In genomic region chr10:83184480-83185069, GRCm38 (mm10) we compare ENCODE assay signal across 8 mouse cellular contexts.
DNase-seq lines count a peak whose midpoint lies in the region; ATAC-seq and TF ChIP-seq lines count a peak whose summit lies in the region.

No protein-coding gene starts in this region.

- H3K9ac ChIP-seq in liver, embryonic 11.5 days (ENCODE audit: low read depth, low read length): no peak overlapping the region
- no peak overlapping the region for H3K9ac ChIP-seq in embryonic facial prominence, embryonic 15.5 days
- no peak overlapping the region for H3K9ac ChIP-seq in kidney, postnatal 0 days (ENCODE audit: low read depth, low read length)
- no peak overlapping the region for H3K9ac ChIP-seq in midbrain, embryonic 14.5 days (replicated peaks; ENCODE audit: low read length)

- no peaks in the 10 kb centered on the region for H3K36me3 ChIP-seq in liver, embryonic 11.5 days (ENCODE audit: control insufficient read depth, insufficient read depth, low read length)
- H3K36me3 ChIP-seq in embryonic facial prominence, embryonic 15.5 days: no peaks in the 10 kb centered on the region
- no peaks in the 10 kb centered on the region for H3K36me3 ChIP-seq in kidney, postnatal 0 days (ENCODE audit: insufficient read depth, low read length)
- no peaks in the 10 kb centered on the region for H3K36me3 ChIP-seq in midbrain, embryonic 14.5 days (ENCODE audit: control insufficient read depth, insufficient read depth, low read length)

- H3K9me3 ChIP-seq in liver, embryonic 11.5 days (ENCODE audit: control insufficient read depth, low read length): no peaks in the 10 kb centered on the region
- no peaks in the 10 kb centered on the region for H3K9me3 ChIP-seq in embryonic facial prominence, embryonic 15.5 days (replicated peaks)
- H3K9me3 ChIP-seq in kidney, postnatal 0 days (replicated peaks; ENCODE audit: low read length): no peaks in the 10 kb centered on the region
- H3K9me3 ChIP-seq in midbrain, embryonic 14.5 days (ENCODE audit: control insufficient read depth, low read length): no peaks in the 10 kb centered on the region

- DNase-seq in liver, embryonic 11.5 days (ENCODE audit: low spot score): no peak
- no peak for DNase-seq in liver
- DNase-seq in brain, adult 2 months (ENCODE audit: low read depth, low spot score): peak; percentile 70
- DNase-seq in kidney, postnatal 0 days (ENCODE audit: low spot score): no peak
- DNase-seq in midbrain, embryonic 14.5 days: peak; percentile 38
- no peak for DNase-seq in spleen, postnatal 14 days (ENCODE audit: low spot score in 2 of 2)
- DNase-seq in thymus, postnatal 25 days: no peak

- no peak overlapping the region for H3K4me3 ChIP-seq in liver, embryonic 11.5 days (ENCODE audit: low read depth, low read length)
- H3K4me3 ChIP-seq in embryonic facial prominence, embryonic 15.5 days (replicated peaks): no peak overlapping the region
- no peak overlapping the region for H3K4me3 ChIP-seq in kidney, postnatal 0 days (replicated peaks; ENCODE audit: low read depth, low read length)
- H3K4me3 ChIP-seq in midbrain, embryonic 14.5 days (replicated peaks; ENCODE audit: low read depth, low read length): no peak overlapping the region

- peaks cover 36% of the 10 kb centered on the region for H3K4me1 ChIP-seq in liver, embryonic 11.5 days (replicated peaks; ENCODE audit: control insufficient read depth, insufficient read depth, low read length)
- peaks cover 47% of the 10 kb centered on the region for H3K4me1 ChIP-seq in embryonic facial prominence, embryonic 15.5 days
- H3K4me1 ChIP-seq in kidney, postnatal 0 days (replicated peaks; ENCODE audit: insufficient read depth, low read length): peaks cover 11% of the 10 kb centered on the region
- peaks cover 16% of the 10 kb centered on the region; the same call in 1 of the 2 replicates for H3K4me1 ChIP-seq in midbrain, embryonic 14.5 days (ENCODE audit: control insufficient read depth, insufficient read depth, low read length)

- peak overlapping the region; percentile 4; the same call in 1 of the 2 replicates for H3K4me2 ChIP-seq in liver, embryonic 11.5 days
- H3K4me2 ChIP-seq in embryonic facial prominence, embryonic 15.5 days (replicated peaks): no peak overlapping the region
- no peak overlapping the region for H3K4me2 ChIP-seq in kidney, postnatal 0 days (ENCODE audit: low read length)
- H3K4me2 ChIP-seq in midbrain, embryonic 14.5 days (ENCODE audit: low read length): no peak overlapping the region

- peak; percentile 33 for ATAC-seq in liver, embryonic 11.5 days (replicated peaks; ENCODE audit: low FRiP score)
- no peak; the same call in 1 of the 2 replicates for ATAC-seq in embryonic facial prominence, embryonic 15.5 days (ENCODE audit: insufficient number of reproducible peaks, low FRiP score, low TSS enrichment, low read depth)
- ATAC-seq in kidney, postnatal 0 days (replicated peaks; ENCODE audit: low FRiP score, low read depth): no peak
- ATAC-seq in midbrain, embryonic 14.5 days (ENCODE audit: low FRiP score, low TSS enrichment): no peak

- 35% methylated on average over 7 of the region's 7 CpGs for WGBS in liver, embryonic 11.5 days
- WGBS in embryonic facial prominence, embryonic 15.5 days: 36% methylated on average over 7 of the region's 7 CpGs
- WGBS in kidney, postnatal 0 days: 32% methylated on average over 7 of the region's 7 CpGs
- 68% methylated on average over 7 of the region's 7 CpGs for WGBS in midbrain, embryonic 14.5 days

- no peaks in the 10 kb centered on the region for H3K27me3 ChIP-seq in liver, embryonic 11.5 days (replicated peaks; ENCODE audit: control insufficient read depth, insufficient read depth, low read length)
- H3K27me3 ChIP-seq in embryonic facial prominence, embryonic 15.5 days: no peaks in the 10 kb centered on the region
- H3K27me3 ChIP-seq in kidney, postnatal 0 days (ENCODE audit: insufficient read depth, low read length): no peaks in the 10 kb centered on the region
- no peaks in the 10 kb centered on the region for H3K27me3 ChIP-seq in midbrain, embryonic 14.5 days (ENCODE audit: control insufficient read depth, insufficient read depth, low read length)

- TF ChIP-seq CTCF in kidney, postnatal 0 days (IDR thresholded peaks at IDR 0.05; ENCODE audit: low read depth): no peak

- H3K27ac ChIP-seq in liver, embryonic 11.5 days (ENCODE audit: low read depth, low read length): 0 out of 2 replicates have a peak overlapping the region, but pooled peaks have one; percentile 33
- H3K27ac ChIP-seq in embryonic facial prominence, embryonic 15.5 days (replicated peaks): peak overlapping the region; percentile 49
- peak overlapping the region; percentile 55 for H3K27ac ChIP-seq in kidney, postnatal 0 days
- H3K27ac ChIP-seq in midbrain, embryonic 14.5 days (replicated peaks; ENCODE audit: low read depth, low read length): peak overlapping the region; percentile 47; the same call in 1 of the 2 replicates

Comparison
In these comparisons a context has a peak if more than half of its experiments do, and no peak if none do; other contexts are left out.
1. DNase-seq: peak in brain, adult 2 months (single experiment) and midbrain, embryonic 14.5 days (single experiment); none in liver, embryonic 11.5 days (single experiment), liver (single experiment), kidney, postnatal 0 days (single experiment), spleen, postnatal 14 days (0 of 2) and thymus, postnatal 25 days (single experiment).
2. Peak in every context shown above with its lines, with median percentiles within 50 percentile points of each other: H3K27ac ChIP-seq.